Mouse (Mus musculus): ENCODE data around the gene Tex45. TPM values are rescaled to one million over a fixed set of nuclear protein-coding genes. Genes with fewer than 3 reads are reported as not detected.

The Tex45 gene
- total and polyA plus RNA-seq, 2 experiments from 2014 or later, result 0.68 TPM; not detected in 1

GRCm38 (mm10) chr8:3467886-3468545 lies 2.6 kb upstream of the Tex45 start:
- Histone ChIP-seq H3K4me1 (ENCODE audit: insufficient read depth) (no peaks in the 10 kb centered on the region), H3K27me3 (ENCODE audit: insufficient read depth, low read length) (no peaks in the 10 kb centered on the region), H3K9ac (peak overlapping the region; percentile 34; the same call in 1 of the 2 replicates), H3K9me3 (ENCODE audit: low read length) (no peaks in the 10 kb centered on the region), H3K27ac (ENCODE audit: low read depth, low read length) (peak overlapping the region; percentile 48), H3K4me2 (ENCODE audit: low read depth) (peak overlapping the region; percentile 68), H3K36me3 (ENCODE audit: insufficient read depth) (no peaks in the 10 kb centered on the region), H3K4me3 (ENCODE audit: low read depth, low read length) (peak overlapping the region; percentile 42)
- peak; percentile 12 for ATAC-seq
- DNase-seq, result no peak
- WGBS, result 50% methylated on average over 9 of the region's 9 CpGs
- no peak for TF ChIP-seq CTCF (IDR thresholded peaks at IDR 0.05; ENCODE audit: low read depth)

GRCm38 (mm10) chr8:3468838-3469237 lies 1.8 kb upstream of the Tex45 start:
- no peaks in the 10 kb centered on the region for H3K27me3 ChIP-seq (ENCODE audit: insufficient read depth, low read length)
- no peak overlapping the region for H3K27ac ChIP-seq (ENCODE audit: low read depth, low read length)
- H3K9me3 ChIP-seq (ENCODE audit: low read length), result no peaks in the 10 kb centered on the region
- H3K4me3 ChIP-seq (ENCODE audit: low read depth, low read length), result no peak overlapping the region
- no peak overlapping the region for H3K9ac ChIP-seq
- no peak overlapping the region for H3K4me2 ChIP-seq (ENCODE audit: low read depth)
- no peaks in the 10 kb centered on the region for H3K36me3 ChIP-seq (ENCODE audit: insufficient read depth)
- no peak for ATAC-seq
- DNase-seq, result no peak
- no peak for TF ChIP-seq CTCF (IDR thresholded peaks at IDR 0.05; ENCODE audit: low read depth)
- 91% methylated on average over 1 of the region's 1 CpGs for WGBS
- no peaks in the 10 kb centered on the region for H3K4me1 ChIP-seq (ENCODE audit: insufficient read depth)

GRCm38 (mm10) chr8:3475715-3476429 lies 5.2 kb downstream of the Tex45 start:
- Histone ChIP-seq H3K4me1 (ENCODE audit: insufficient read depth) (no peaks in the 10 kb centered on the region), H3K4me3 (ENCODE audit: low read depth, low read length) (peak overlapping the region; percentile 27), H3K27ac (ENCODE audit: low read depth, low read length) (no peak overlapping the region), H3K9me3 (ENCODE audit: low read length) (no peaks in the 10 kb centered on the region), H3K9ac (peak overlapping the region; percentile 26; the same call in 1 of the 2 replicates), H3K36me3 (ENCODE audit: insufficient read depth) (no peaks in the 10 kb centered on the region), H3K27me3 (ENCODE audit: insufficient read depth, low read length) (no peaks in the 10 kb centered on the region), H3K4me2 (ENCODE audit: low read depth) (peak overlapping the region; percentile 47)
- TF ChIP-seq CTCF (IDR thresholded peaks at IDR 0.05; ENCODE audit: low read depth), result no peak
- ATAC-seq (peak; percentile 74), DNase-seq (peak; percentile 57)
- 37% methylated on average over 37 of the region's 37 CpGs for WGBS

GRCm38 (mm10) chr8:3480221-3480785 lies 9.6 kb downstream of the Tex45 start:
- no peak overlapping the region for H3K9ac ChIP-seq
- no peaks in the 10 kb centered on the region for H3K27me3 ChIP-seq (ENCODE audit: insufficient read depth, low read length)
- no peaks in the 10 kb centered on the region for H3K36me3 ChIP-seq (ENCODE audit: insufficient read depth)
- no peak overlapping the region for H3K4me2 ChIP-seq (ENCODE audit: low read depth)
- ATAC-seq (no peak), DNase-seq (no peak)
- TF ChIP-seq CTCF (IDR thresholded peaks at IDR 0.05; ENCODE audit: low read depth), result no peak
- 68% methylated on average over 4 of the region's 4 CpGs for WGBS
- H3K4me1 ChIP-seq (ENCODE audit: insufficient read depth), result no peaks in the 10 kb centered on the region
- H3K9me3 ChIP-seq (ENCODE audit: low read length), result no peaks in the 10 kb centered on the region
- H3K4me3 ChIP-seq (ENCODE audit: low read depth, low read length), result no peak overlapping the region
- no peak overlapping the region for H3K27ac ChIP-seq (ENCODE audit: low read depth, low read length)

- Histone ChIP-seq H3K27ac (ENCODE audit: low read depth, low read length) (no peak overlapping the region), H3K9me3 (ENCODE audit: low read length) (no peaks in the 10 kb centered on the region), H3K36me3 (ENCODE audit: insufficient read depth) (no peaks in the 10 kb centered on the region), H3K4me2 (ENCODE audit: low read depth) (no peak overlapping the region), H3K9ac (no peak overlapping the region), H3K4me3 (ENCODE audit: low read depth, low read length) (no peak overlapping the region), H3K27me3 (ENCODE audit: insufficient read depth, low read length) (no peaks in the 10 kb centered on the region), H3K4me1 (ENCODE audit: insufficient read depth) (no peaks in the 10 kb centered on the region)
- 62% methylated on average over 5 of the region's 5 CpGs for WGBS
- TF ChIP-seq CTCF (IDR thresholded peaks at IDR 0.05; ENCODE audit: low read depth), result no peak
- ATAC-seq (no peak), DNase-seq (no peak)
Measured at GRCm38 (mm10) chr8:3481605-3482004, 10.9 kb downstream of the Tex45 start.

GRCm38 (mm10) chr8:3482240-3482740 lies 11.6 kb downstream of the Tex45 start:
- TF ChIP-seq CTCF (IDR thresholded peaks at IDR 0.05; ENCODE audit: low read depth), result no peak
- no peak for DNase-seq
- Histone ChIP-seq H3K27ac (ENCODE audit: low read depth, low read length) (no peak overlapping the region), H3K27me3 (ENCODE audit: insufficient read depth, low read length) (no peaks in the 10 kb centered on the region), H3K36me3 (ENCODE audit: insufficient read depth) (no peaks in the 10 kb centered on the region), H3K9ac (no peak overlapping the region), H3K4me3 (ENCODE audit: low read depth, low read length) (no peak overlapping the region), H3K9me3 (ENCODE audit: low read length) (no peaks in the 10 kb centered on the region), H3K4me1 (ENCODE audit: insufficient read depth) (no peaks in the 10 kb centered on the region), H3K4me2 (ENCODE audit: low read depth) (no peak overlapping the region)
- WGBS, result 86% methylated on average over 22 of the region's 22 CpGs
- ATAC-seq, result no peak

- Histone ChIP-seq H3K4me1 (ENCODE audit: insufficient read depth) (no peaks in the 10 kb centered on the region), H3K27ac (ENCODE audit: low read depth, low read length) (no peak overlapping the region), H3K27me3 (ENCODE audit: insufficient read depth, low read length) (no peaks in the 10 kb centered on the region), H3K4me2 (ENCODE audit: low read depth) (no peak overlapping the region), H3K9me3 (ENCODE audit: low read length) (no peaks in the 10 kb centered on the region), H3K36me3 (ENCODE audit: insufficient read depth) (no peaks in the 10 kb centered on the region), H3K9ac (no peak overlapping the region), H3K4me3 (ENCODE audit: low read depth, low read length) (no peak overlapping the region)
- WGBS, result 86% methylated on average over 7 of the region's 7 CpGs
- no peak for TF ChIP-seq CTCF (IDR thresholded peaks at IDR 0.05; ENCODE audit: low read depth)
- DNase-seq (no peak), ATAC-seq (no peak)
Measured at GRCm38 (mm10) chr8:3483546-3483945, 12.9 kb downstream of the Tex45 start.

Data from forebrain, postnatal 0 days (tissue).